Mouse (Mus musculus) midbrain, postnatal 0 days (tissue): Measurements from ENCODE around the gene Rrp1b. TPM values are rescaled to one million over a fixed set of nuclear protein-coding genes. Genes with fewer than 3 reads are reported as not detected.
"Not testable (repeated sequence)": the region's sequence is repeated elsewhere in the genome, so short reads cannot be mapped to it uniquely, and the experiment has no call there.

Experiments used
- ATAC-seq: fragments of 200-750 bp; cut with Nextera tagmentation; 2 replicates; pipeline ENCODE4 v1.8.0; 2017; ENCODE audit warnings: moderate number of reproducible peaks, mild to moderate bottlenecking, moderate TSS enrichment, moderate library complexity; ENCODE audit not compliant: low FRiP score
- DNase-seq: peaks from one replicate; pipeline ENCODE4 v3.0.0-alpha.2; 2015; ENCODE audit warnings: low spot score
- H3K27ac ChIP-seq: fragments of 300-500 bp; sonication (generic); 2 replicates; pipeline ENCODE4 v1.5.1; 2014; ENCODE audit warnings: low read depth, mild to moderate bottlenecking, low read length, mixed read lengths
- H3K27me3 ChIP-seq: fragments of 300-500 bp; sonication (generic); 2 replicates; pipeline ENCODE4 v1.6.1; 2014; ENCODE audit warnings: low read length, control low read depth, mixed read lengths; ENCODE audit not compliant: insufficient read depth
- H3K36me3 ChIP-seq: fragments of 300-500 bp; sonication (generic); 2 replicates; pipeline ENCODE4 v1.6.1; 2014; ENCODE audit warnings: low read length, control low read depth, mixed read lengths; ENCODE audit not compliant: insufficient read depth
- H3K4me1 ChIP-seq: fragments of 300-500 bp; sonication (generic); 2 replicates; pipeline ENCODE4 v1.6.1; 2014; ENCODE audit warnings: mild to moderate bottlenecking, control low read depth, antibody characterized with exemption, low read length, mixed read lengths; ENCODE audit not compliant: insufficient read depth
- H3K4me2 ChIP-seq: fragments of 300-500 bp; sonication (generic); 2 replicates; pipeline ENCODE4 v1.6.1; 2014; ENCODE audit warnings: low read depth, mild to moderate bottlenecking, low read length, mixed read lengths; ENCODE audit not compliant: poor library complexity, severe bottlenecking
- H3K4me3 ChIP-seq: fragments of 300-500 bp; sonication (generic); 2 replicates; pipeline ENCODE4 v1.5.1; 2014; ENCODE audit warnings: low read depth, mild to moderate bottlenecking, low read length, moderate library complexity
- H3K9ac ChIP-seq: fragments of 300-500 bp; sonication (generic); replicated peaks from 2 replicates; pipeline ENCODE4 v1.6.1; 2014; ENCODE audit warnings: mild to moderate bottlenecking, low read length, moderate library complexity, mixed read lengths; ENCODE audit not compliant: poor library complexity, severe bottlenecking
- H3K9me3 ChIP-seq: fragments of 300-500 bp; sonication (generic); 2 replicates; pipeline ENCODE4 v1.6.1; 2016; ENCODE audit warnings: low read length, control low read depth
- CTCF ChIP-seq: IDR thresholded peaks from 2 replicates; pipeline ENCODE4 v1.5.1; 2016; ENCODE audit warnings: antibody characterized with exemption, mild to moderate bottlenecking
- WGBS: fragments of 180-500 bp; shearing (Covaris S2); extraction: QIAGEN DNeasy Blood & Tissue Kit; methylation state at CpG from one replicate; pipeline ENCODE4 v1.1.7; 2014; 5-methylcytosine and 5-hydroxymethylcytosine counted together
- polyA plus RNA-seq: library from polyadenylated mRNA; unstranded; fragments of >200 nt; fragmentation: Nextera tagmentation; extraction: Ambion mirVana; gene quantifications from 2 replicates; pipeline ENCODE4 v1.2.1, GENCODE M21; 2015
- total RNA-seq: library from RNA; depleted of rRNA; stranded (reverse); fragments of >200 nt; gene quantifications from 2 replicates; pipeline ENCODE4 v1.2.3, GENCODE M21; 2014

Rrp1b gene
- total and polyA plus RNA-seq, 2 experiments from 2014 or later = 38.5 to 40.3 TPM

GRCm38 (mm10) chr17:32106358-32106757 lies 70.5 kb downstream of the Rrp1b start:
- Histone ChIP-seq H3K4me1 (no peaks in the 10 kb centered on the region), H3K27ac (no peak overlapping the region), H3K4me2 (no peak overlapping the region), H3K27me3 (no peaks in the 10 kb centered on the region; the same call in 1 of the 2 replicates), H3K36me3 (no peaks in the 10 kb centered on the region), H3K9ac (no peak overlapping the region), H3K9me3 (no peaks in the 10 kb centered on the region), H3K4me3 (no peak overlapping the region)
- WGBS = 81% methylated on average over 2 of the region's 2 CpGs
- DNase-seq = no peak
- TF ChIP-seq CTCF = no peak
- ATAC-seq = no peak

GRCm38 (mm10) chr17:32107877-32108276 lies 72.0 kb downstream of the Rrp1b start:
- H3K9me3 ChIP-seq = no peaks in the 10 kb centered on the region
- H3K9ac ChIP-seq = no peak overlapping the region
- 65% methylated on average over 5 of the region's 5 CpGs for WGBS
- no peak overlapping the region for H3K27ac ChIP-seq
- ATAC-seq (no peak), DNase-seq (no peak)
- no peaks in the 10 kb centered on the region for H3K27me3 ChIP-seq
- H3K4me1 ChIP-seq = no peaks in the 10 kb centered on the region
- TF ChIP-seq CTCF = no peak
- H3K4me2 ChIP-seq = no peak overlapping the region
- no peak overlapping the region for H3K4me3 ChIP-seq
- H3K36me3 ChIP-seq = no peaks in the 10 kb centered on the region

GRCm38 (mm10) chr17:32108320-32109011 lies 72.6 kb downstream of the Rrp1b start:
- not testable (repeated sequence) for H3K27me3 ChIP-seq, DNase-seq, H3K9me3 ChIP-seq, H3K4me3 ChIP-seq, H3K4me1 ChIP-seq, H3K9ac ChIP-seq, H3K36me3 ChIP-seq, H3K27ac ChIP-seq, H3K4me2 ChIP-seq, ATAC-seq
- WGBS = 84% methylated on average over 5 of the region's 5 CpGs

GRCm38 (mm10) chr17:32109201-32109940 lies 73.5 kb downstream of the Rrp1b start:
- Histone ChIP-seq H3K4me2 (no peak overlapping the region), H3K27me3 (no peaks in the 10 kb centered on the region), H3K9me3 (no peaks in the 10 kb centered on the region), H3K4me3 (no peak overlapping the region), H3K36me3 (no peaks in the 10 kb centered on the region), H3K27ac (no peak overlapping the region), H3K9ac (no peak overlapping the region), H3K4me1 (no peaks in the 10 kb centered on the region)
- DNase-seq (no peak), ATAC-seq (no peak)
- no peak for TF ChIP-seq CTCF
- WGBS = 75% methylated on average over 6 of the region's 6 CpGs

GRCm38 (mm10) chr17:32110424-32110823 lies 74.5 kb downstream of the Rrp1b start:
- Histone ChIP-seq H3K9me3 (no peaks in the 10 kb centered on the region), H3K4me3 (no peak overlapping the region), H3K9ac (no peak overlapping the region), H3K27me3 (no peaks in the 10 kb centered on the region), H3K4me1 (peaks cover 4% of the 10 kb centered on the region; the same call in 1 of the 2 replicates), H3K4me2 (no peak overlapping the region), H3K36me3 (no peaks in the 10 kb centered on the region), H3K27ac (no peak overlapping the region)
- ATAC-seq (no peak), DNase-seq (no peak)
- 60% methylated on average over 2 of the region's 2 CpGs for WGBS
- no peak for TF ChIP-seq CTCF
